Mouse (Mus musculus) telencephalon, adult 2 months (tissue): ENCODE measurements around the gene Neurl2.
"Not testable (repeated sequence)": the region's sequence is repeated elsewhere in the genome, so short reads cannot be mapped to it uniquely, and the experiment has no call there.

Source experiments
- DNase-seq: peaks from one replicate; pipeline ENCODE4 v3.0.0-alpha.2; 2011; ENCODE audit warnings: low read depth, low spot score

The Neurl2 gene

DNA sequence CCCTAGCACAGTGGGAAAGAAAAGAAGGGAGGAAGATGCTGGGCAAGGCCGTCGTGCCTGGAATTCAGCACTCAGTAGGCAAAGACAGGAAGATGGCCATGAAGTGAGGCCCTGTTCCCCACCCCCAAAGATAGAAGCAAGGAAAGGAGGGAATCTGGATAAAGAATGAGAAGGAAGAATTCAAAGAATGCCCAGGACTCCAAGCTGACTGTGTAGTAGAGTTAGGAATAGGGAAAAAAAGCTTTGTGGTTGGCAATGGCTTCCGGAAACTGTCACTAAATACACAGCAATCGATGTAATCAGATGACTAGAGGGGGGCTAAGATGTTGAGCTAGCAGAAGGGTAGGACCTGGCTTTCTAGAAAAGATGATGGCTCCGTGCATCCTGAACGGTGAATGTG, 16.1 kb downstream of the Neurl2 start:
- DNase-seq, result no peak

DNA sequence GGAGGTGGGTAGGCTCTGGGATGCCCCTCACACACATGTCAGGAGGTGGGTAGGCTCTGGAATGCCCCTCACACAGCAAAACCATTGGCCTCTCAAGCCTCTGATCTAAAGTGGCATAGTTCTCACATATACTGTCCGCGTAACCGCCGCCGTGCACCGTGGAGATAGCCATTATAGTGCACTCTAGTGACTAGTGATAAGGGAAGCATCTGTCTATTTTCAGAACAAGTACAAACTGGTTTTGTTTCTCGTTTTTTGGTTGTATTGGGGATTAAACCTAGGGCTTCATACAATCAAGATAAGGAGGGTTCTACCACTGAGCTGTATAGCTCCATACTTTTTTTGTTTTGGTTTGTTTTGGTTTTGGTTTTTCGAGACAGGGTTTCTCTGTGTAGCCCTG, 17.4 kb downstream of the Neurl2 start:
- no peak for DNase-seq

GRCm38 (mm10) chr2:164815348-164815747, 17.9 kb downstream of the Neurl2 start:
- no peak for DNase-seq

GRCm38 (mm10) chr2:164813557-164813956, 19.7 kb downstream of the Neurl2 start:
- DNase-seq, result no peak

DNA sequence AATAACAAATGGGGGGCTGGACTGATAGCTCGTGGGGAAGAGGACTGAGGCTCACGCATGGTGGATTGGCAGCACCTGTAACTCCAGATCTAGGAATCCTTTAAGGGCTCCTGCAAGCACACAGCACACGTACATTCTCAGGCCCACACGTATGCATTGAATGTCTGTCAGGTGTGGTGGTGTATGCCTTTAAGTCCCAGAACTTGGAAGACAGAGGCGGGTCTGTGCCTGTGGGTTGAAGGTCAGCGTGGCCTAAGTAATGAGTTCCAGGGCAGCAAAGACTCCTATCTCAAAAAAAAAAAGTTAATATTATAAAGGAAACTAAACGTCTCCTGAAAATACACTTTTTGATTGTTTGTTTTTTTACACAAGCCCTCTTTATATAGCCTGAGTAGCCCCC, 26.6 kb downstream of the Neurl2 start:
- no peak for DNase-seq

GRCm38 (mm10) chr2:164805332-164805718, 27.9 kb downstream of the Neurl2 start:
- DNase-seq, result no peak

DNA sequence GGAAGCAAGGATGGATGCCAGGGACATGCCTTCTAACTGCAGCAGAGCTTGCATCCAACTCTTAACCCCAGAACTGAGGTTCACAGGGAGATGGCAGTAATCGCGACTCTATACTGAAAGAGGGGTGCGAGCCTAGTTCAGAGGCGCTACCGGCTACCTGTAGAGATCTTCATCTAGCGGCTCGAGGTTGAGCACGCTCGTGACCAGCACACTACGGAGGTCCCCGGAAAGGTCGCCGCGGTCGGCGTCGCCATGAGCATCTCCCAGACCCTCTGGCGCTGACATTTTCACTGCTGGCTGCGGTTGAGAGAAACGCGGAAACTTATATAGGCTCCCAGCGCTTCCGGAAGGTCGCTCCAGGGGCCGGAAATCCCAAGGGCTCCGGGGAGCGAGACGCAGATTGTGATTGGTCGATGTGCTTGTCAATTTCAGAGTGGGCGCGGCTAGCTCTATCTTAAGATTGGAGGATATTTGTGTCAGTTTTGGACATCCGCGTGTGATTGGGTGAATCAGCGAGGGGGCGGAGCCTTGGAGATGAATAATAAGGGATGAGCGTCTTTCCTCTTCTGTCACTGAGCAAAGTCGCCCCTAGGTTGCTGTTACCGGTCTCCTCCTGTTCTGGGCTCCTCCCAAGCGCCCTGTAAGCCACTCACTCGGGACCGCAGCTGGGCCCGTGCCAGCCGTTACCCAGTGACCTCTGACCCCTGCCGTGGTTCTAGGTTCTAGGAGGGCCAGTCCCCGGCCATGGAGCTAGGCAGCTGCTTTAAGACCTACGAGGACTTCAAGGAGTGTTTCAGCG, 28.5 kb downstream of the Neurl2 start, which contains the start of the genes Acot8 and Zswim3:
Acot8 (minus strand) TSS at position 350 of the 799 bp plus-strand sequence.
Zswim3 (plus strand) TSS at position 566 of the 799 bp plus-strand sequence.
- DNase-seq, result peak; percentile 98

DNA sequence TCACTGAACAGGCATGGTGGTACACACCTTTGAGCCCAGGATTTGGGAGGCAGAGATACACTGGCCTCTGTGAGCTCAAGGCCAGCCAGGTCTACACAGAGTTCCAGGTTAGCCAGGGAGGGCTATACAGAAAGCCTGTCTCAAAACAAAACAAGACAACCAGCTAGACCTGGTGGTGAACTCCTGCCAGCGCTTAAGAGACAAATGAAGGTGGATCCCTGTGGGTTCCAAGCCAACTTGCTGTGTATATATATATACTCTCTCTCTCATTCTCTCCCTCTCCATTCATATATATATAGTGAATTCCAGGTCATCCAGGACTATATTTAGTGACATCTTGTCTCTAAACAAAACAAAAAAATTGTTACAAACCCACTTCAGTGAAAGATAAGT, 29.3 kb downstream of the Neurl2 start:
- DNase-seq, result no peak

GRCm38 (mm10) chr2:164803201-164803920, 29.9 kb downstream of the Neurl2 start:
- no peak for DNase-seq

DNA sequence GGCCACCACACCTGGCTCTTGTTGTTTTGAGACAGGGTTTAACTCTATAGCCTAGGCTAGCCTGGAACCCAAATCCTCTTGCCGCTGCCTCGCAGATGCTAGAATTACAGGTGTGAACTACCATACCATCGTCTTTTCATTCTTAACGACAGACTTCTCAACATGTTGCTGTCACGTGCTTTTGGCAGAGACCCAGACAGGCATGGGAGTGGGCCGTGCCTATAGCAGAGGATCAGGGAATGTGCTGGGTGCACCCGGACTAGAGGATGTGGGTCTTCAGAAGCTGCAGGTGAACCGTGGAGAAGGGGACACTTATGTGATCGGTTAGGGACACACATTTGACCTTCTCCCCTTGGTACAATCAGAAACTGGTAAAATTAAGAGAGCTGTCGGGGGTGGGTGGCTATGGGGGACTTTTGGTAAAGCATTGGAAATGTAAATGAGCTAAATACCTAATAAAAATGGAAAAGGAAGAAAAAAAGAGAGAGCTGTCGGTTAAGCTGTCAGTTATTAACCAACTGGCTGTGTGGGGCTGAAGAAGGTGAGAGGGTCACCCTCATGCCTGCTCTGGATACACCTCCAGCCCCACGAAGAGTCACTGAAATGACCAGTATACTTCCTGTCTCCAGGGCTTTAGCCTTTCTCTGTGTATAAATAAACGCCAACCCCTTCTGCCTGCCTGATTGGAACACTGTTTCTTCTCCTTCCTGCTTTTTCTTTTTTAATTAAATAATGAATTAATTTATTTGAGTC, 32.8 kb downstream of the Neurl2 start:
- DNase-seq, result no peak

DNA sequence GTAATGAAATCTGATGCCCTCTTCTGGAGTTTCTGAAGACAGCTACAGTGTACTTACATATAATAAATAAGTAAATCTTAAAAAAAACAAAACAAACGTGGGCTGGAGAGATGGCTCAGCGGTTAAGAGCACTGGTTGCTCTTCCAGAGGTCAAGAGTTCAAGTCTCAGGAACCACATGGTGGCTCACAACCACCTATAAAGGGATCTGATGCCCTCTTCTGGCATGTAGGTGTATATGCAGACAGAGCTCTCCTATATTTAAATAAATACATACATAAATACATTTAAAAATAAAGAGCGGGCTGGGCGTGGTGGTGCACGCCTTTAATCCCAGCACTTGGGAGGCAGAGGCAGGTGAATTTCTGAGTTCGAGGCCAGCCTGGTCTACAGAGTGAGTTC, 34.7 kb downstream of the Neurl2 start:
- DNase-seq, result not testable (repeated sequence)

- no peak for DNase-seq
Observed at GRCm38 (mm10) chr2:164795868-164796267, 37.4 kb downstream of the Neurl2 start.

DNA sequence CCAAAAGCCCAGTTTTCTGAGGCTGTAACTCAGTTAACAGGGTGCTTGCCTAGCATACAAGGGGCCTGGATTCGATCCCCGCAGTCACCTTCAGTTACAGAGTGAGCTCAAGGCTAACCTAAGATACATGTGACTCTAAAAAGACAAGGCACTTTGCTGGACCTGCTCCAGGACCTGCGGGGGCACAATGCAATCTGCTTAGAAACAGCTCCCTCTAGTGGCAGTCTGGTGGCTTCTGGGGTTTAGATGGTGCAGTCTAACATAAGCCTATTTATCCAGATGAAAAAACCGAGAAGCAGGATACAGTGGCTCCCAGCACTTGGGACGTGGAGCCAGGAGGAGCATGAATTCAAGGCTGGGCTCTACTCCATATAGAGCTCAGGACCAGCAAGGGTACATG, 39.0 kb downstream of the Neurl2 start:
- peak; percentile 81 for DNase-seq

- no peak for DNase-seq
Observed at GRCm38 (mm10) chr2:164793772-164794171, 39.5 kb downstream of the Neurl2 start.

- no peak for DNase-seq
Observed at GRCm38 (mm10) chr2:164793236-164793635, 40.0 kb downstream of the Neurl2 start.

- DNase-seq, result no peak
Observed at GRCm38 (mm10) chr2:164792400-164793190, 40.7 kb downstream of the Neurl2 start.

GRCm38 (mm10) chr2:164791841-164792261, 41.4 kb downstream of the Neurl2 start:
- no peak for DNase-seq

DNA sequence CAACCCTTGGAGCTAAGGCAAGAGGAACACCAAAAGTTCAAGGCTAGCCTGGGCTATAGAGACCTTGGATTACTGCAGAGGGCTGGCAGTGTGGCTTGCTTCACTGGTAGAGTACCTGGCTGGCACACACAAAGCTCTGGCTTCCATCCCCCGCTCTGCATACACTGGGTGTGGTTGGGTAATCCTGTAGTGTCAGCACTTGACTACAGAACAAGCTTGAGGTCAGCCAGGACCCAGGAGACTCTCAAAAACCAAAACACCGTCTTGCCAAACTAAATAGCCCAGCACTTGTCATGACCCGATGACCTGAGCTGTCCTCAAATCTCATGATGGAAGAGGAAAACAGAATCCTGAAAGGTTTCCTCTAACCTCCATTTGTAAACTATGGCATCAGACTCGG, 42.8 kb downstream of the Neurl2 start:
- no peak for DNase-seq

- no peak for DNase-seq
Observed at GRCm38 (mm10) chr2:164788411-164788810, 44.8 kb downstream of the Neurl2 start.

DNA sequence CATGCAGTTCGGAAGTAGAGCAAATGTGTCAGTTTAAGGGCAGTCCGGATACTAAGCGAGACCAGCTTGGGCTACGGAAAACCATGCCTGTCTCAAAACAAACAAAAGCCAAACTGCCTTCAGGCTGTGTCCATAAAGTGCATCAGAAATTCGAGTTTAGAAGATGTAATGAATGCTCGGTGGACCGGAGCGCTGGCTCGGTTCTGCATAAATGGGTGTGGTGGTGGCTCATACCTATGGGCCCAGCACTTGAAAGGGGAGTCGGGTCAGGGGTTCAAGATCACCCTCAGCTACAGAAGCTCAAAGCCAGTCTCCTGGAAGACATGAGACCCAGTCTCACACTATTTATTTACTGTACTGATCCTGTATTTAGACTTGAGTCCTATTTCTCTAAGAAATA, 45.5 kb downstream of the Neurl2 start:
- no peak for DNase-seq

DNA sequence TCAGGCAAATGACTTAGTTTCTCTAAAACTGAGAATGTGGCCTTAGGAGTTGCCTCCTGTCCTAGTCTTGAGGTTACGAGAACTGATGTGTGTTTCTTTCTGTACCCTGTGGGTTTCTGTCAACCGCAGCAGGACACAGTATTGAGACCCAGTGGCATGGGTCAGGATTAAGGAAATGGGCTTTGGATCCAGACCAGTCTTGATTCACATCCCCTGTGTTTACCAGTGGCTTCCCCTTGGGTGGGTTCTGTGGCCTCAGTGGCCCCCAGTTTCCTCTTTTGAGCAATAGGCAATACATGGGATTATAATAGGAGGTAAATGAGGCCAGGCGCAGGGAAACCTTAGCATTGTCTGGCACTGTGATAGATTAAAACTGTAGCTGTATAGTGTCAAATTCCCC, 46.2 kb downstream of the Neurl2 start:
- DNase-seq, result no peak
